Mouse (Mus musculus) MEL-GATA-1-ER (cell line): ENCODE data around the gene Hhat.

ENCODE experiments used
- DNase-seq: peaks from one replicate; pipeline ENCODE4 v3.0.0-alpha.2; 2012; ENCODE audit warnings: low read depth; ENCODE audit errors: extremely low read depth

The Hhat gene

GRCm38 (mm10) chr1:192661612-192662011, 109.4 kb downstream of the Hhat start:
- peak; percentile 83 for DNase-seq

GRCm38 (mm10) chr1:192657417-192657816, 113.6 kb downstream of the Hhat start:
- no peak for DNase-seq

GRCm38 (mm10) chr1:192651981-192652605, 118.9 kb downstream of the Hhat start:
- DNase-seq, result no peak

GRCm38 (mm10) chr1:192650586-192650985, 120.4 kb downstream of the Hhat start:
- no peak for DNase-seq

GRCm38 (mm10) chr1:192650023-192650422, 121.0 kb downstream of the Hhat start:
- no peak for DNase-seq

- DNase-seq, result no peak
Measured at GRCm38 (mm10) chr1:192649233-192649632, 121.8 kb downstream of the Hhat start.

GRCm38 (mm10) chr1:192647361-192647760, 123.7 kb downstream of the Hhat start:
- no peak for DNase-seq

GRCm38 (mm10) chr1:192642126-192642525, 128.9 kb downstream of the Hhat start:
- no peak for DNase-seq

GRCm38 (mm10) chr1:192639175-192639574, 131.8 kb downstream of the Hhat start:
- no peak for DNase-seq

- no peak for DNase-seq
Measured at GRCm38 (mm10) chr1:192621843-192622242, 149.2 kb downstream of the Hhat start.

GRCm38 (mm10) chr1:192613271-192613670, 157.8 kb downstream of the Hhat start:
- no peak for DNase-seq

- DNase-seq, result no peak
Measured at GRCm38 (mm10) chr1:192611996-192612739, 158.9 kb downstream of the Hhat start.

GRCm38 (mm10) chr1:192606876-192607275, 164.1 kb downstream of the Hhat start:
- no peak for DNase-seq

- no peak for DNase-seq
Measured at GRCm38 (mm10) chr1:192604413-192604812, 166.6 kb downstream of the Hhat start.

- DNase-seq, result no peak
Measured at GRCm38 (mm10) chr1:192603556-192603955, 167.5 kb downstream of the Hhat start.

GRCm38 (mm10) chr1:192601206-192601605, 169.8 kb downstream of the Hhat start:
- no peak for DNase-seq

- DNase-seq, result no peak
Measured at GRCm38 (mm10) chr1:192599746-192600145, 171.3 kb downstream of the Hhat start.

GRCm38 (mm10) chr1:192598380-192598779, 172.6 kb downstream of the Hhat start:
- peak; percentile 20 for DNase-seq

GRCm38 (mm10) chr1:192595426-192595825, 175.6 kb downstream of the Hhat start:
- DNase-seq, result no peak

- no peak for DNase-seq
Measured at GRCm38 (mm10) chr1:192593492-192593891, 177.5 kb downstream of the Hhat start.

GRCm38 (mm10) chr1:192587451-192587850, 183.6 kb downstream of the Hhat start:
- DNase-seq, result no peak

- no peak for DNase-seq
Measured at GRCm38 (mm10) chr1:192585289-192585688, 185.7 kb downstream of the Hhat start.

GRCm38 (mm10) chr1:192582921-192583320, 188.1 kb downstream of the Hhat start:
- DNase-seq, result no peak
